Comparison of ENCODE assay signal across 19 mouse cellular contexts in the genomic region with DNA sequence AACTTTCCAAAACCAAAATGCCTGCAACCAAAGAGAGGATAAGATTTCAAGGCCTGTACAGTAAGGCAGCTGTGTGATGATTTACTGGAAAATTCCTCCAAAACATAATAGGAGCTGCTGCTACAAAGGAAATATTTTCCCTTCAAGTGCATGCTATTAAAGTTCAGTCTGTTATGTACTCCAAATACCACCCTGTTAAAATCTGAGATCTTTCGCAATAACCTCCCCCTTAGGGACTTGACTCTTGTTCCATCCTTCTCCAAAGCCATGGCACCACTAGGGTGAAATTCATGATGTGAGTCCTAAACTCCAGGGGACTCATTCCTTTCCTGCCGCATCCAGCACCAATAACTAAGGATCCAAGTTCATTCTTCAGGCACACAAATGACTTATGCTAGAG. TPM values are rescaled to one million over a fixed set of nuclear protein-coding genes. Genes with fewer than 3 reads are reported as not detected.
"Had no signal": no experiment of that assay in that cellular context is flagged by ENCODE, and none has a peak within 500 bp of the region (broad histone marks: within the 10 kb centered on the region; RNA-seq: fewer than 3 reads in every experiment).

No protein-coding gene starts in this region.

- H3K27me3 ChIP-seq: neural tube, embryonic 12.5 days; neural tube, embryonic 13.5 days; neural tube, embryonic 15.5 days; stomach, embryonic 15.5 days had no signal

- H3K4me3 ChIP-seq: neural tube, embryonic 12.5 days; neural tube, embryonic 13.5 days; neural tube, embryonic 15.5 days; stomach, embryonic 15.5 days had no signal

- DNase-seq: retina, postnatal 1 day; right cerebral cortex, adult 18-20 months; right cerebral cortex, postnatal 14 days; right cerebral cortex, postnatal 25 days; right cerebral cortex, postnatal 4 days; spleen, adult 18-20 months; thymus, adult 18-20 months; thymus, adult 2 months; thymus, postnatal 14 days; thymus, postnatal 25 days; thymus, postnatal 36 days; thymus, postnatal 4 days had no signal

- H3K4me2 ChIP-seq: neural tube, embryonic 12.5 days; neural tube, embryonic 13.5 days; neural tube, embryonic 15.5 days; stomach, embryonic 15.5 days had no signal

- H3K36me3 ChIP-seq: neural tube, embryonic 12.5 days; neural tube, embryonic 13.5 days; neural tube, embryonic 15.5 days; stomach, embryonic 15.5 days had no signal

RNA-seq across cellular contexts. Expression of gene Dnah7a, which starts 20.3 kb away (rescaled TPM):
- total RNA-seq: neutrophil, adult 5-6 weeks had no signal
- polyA plus RNA-seq: small intestine, adult 2 months; spleen, adult 2 months had no signal
